Mouse (Mus musculus) bone marrow, adult 2 months (tissue): ENCODE measurements around the gene Mta2.

Source experiments
- CTCF ChIP-seq: fragments of 200-500 bp; IDR thresholded peaks from 2 replicates; pipeline ENCODE4 v1.5.1; 2011; ENCODE audit warnings: low read length, control low read depth; ENCODE audit not compliant: control insufficient read depth, insufficient read depth
- POLR2A ChIP-seq: fragments of 200-500 bp; IDR thresholded peaks from 2 replicates; pipeline ENCODE4 v1.6.1; 2011; ENCODE audit warnings: low read depth, mild to moderate bottlenecking, control low read depth, low read length, borderline replicate concordance; ENCODE audit not compliant: control insufficient read depth

- TF ChIP-seq CTCF (no peak), POLR2A (peak; percentile 72; the same call in 1 of the 2 replicates)
Observed at GRCm38 (mm10) chr19:8989066-8989566, 47.4 kb downstream of the Mta2 start, which contains the start of gene Ahnak.
